8 mouse cellular contexts compared by ENCODE assay signal in genomic region chr1:90602759-90603560, GRCm38 (mm10). TPM values are rescaled to one million over a fixed set of nuclear protein-coding genes. Genes with fewer than 3 reads are reported as not detected.
DNase-seq lines count a peak whose midpoint lies in the region; ATAC-seq and TF ChIP-seq lines count a peak whose summit lies in the region.

TSS of gene Cops8 (plus strand) at chr1:90602981.

- POLR2A ChIA-PET in Patski (lab: Charles Lee) = interaction anchor here (1.0 kb wide), 1 partner anchor 14 kb away, joined by 3 read pairs; no protein-coding TSS in a partner anchor

- H3K9me3 ChIP-seq in hindbrain, embryonic 13.5 days = no peaks in the 10 kb centered on the region

- 5% methylated on average over 48 of the region's 48 CpGs for WGBS in hindbrain, embryonic 13.5 days

- peak within 1 kb of the TSS; percentile 84 for H3K27ac ChIP-seq in hindbrain, embryonic 13.5 days

- in situ Hi-C loops in Patski (cut with MboI; ENCODE audit: low pct_unique_long_range_greater_than_20kb) = no loop called here

- H3K36me3 ChIP-seq in hindbrain, embryonic 13.5 days = peaks cover 27% of the 10 kb centered on the region

- peak within 1 kb of the TSS; percentile 75 for H3K4me3 ChIP-seq in hindbrain, embryonic 13.5 days

- peak within 1 kb of the TSS; percentile 88 for H3K9ac ChIP-seq in hindbrain, embryonic 13.5 days

- H3K4me2 ChIP-seq in hindbrain, embryonic 13.5 days = peak within 1 kb of the TSS; percentile 82

- H3K27me3 ChIP-seq in Patski = no peaks in the 10 kb centered on the region
- H3K27me3 ChIP-seq in hindbrain, embryonic 13.5 days = peaks cover 14% of the 10 kb centered on the region

- TF ChIP-seq CTCF in Patski (IDR thresholded peaks at IDR 0.05) = no peak

- peak; percentile 79 for ATAC-seq in Patski
- peak; percentile 99 for ATAC-seq in hindbrain, embryonic 13.5 days (ENCODE audit: low FRiP score)

- CTCF ChIA-PET in Patski (lab: Charles Lee) = interaction anchor here (1.3 to 1.4 kb wide), 2 partner anchors 10 kb away, joined by 3 to 4 read pairs; no protein-coding TSS in a partner anchor

- DNase-seq in Patski (ENCODE audit: low read depth, low spot score) = peak; percentile 84
- peak; percentile 98 to 99 for DNase-seq in cerebellum, postnatal 14 days
- peak; percentile 94 to 97 for DNase-seq in frontal cortex, postnatal 14 days (ENCODE audit: low spot score in 2 of 2)
- DNase-seq in layer of hippocampus, postnatal 25 days (ENCODE audit: extremely low spot score in 1 of 2, low spot score in 1 of 2) = peak; percentile 97 to 98
- DNase-seq in lung, postnatal 25 days (ENCODE audit: low spot score) = peak; percentile 97
- peak; percentile 97 for DNase-seq in retina, embryonic 14.5 days (ENCODE audit: low spot score)
- DNase-seq in thymus, postnatal 4 days = peak; percentile 97

- H3K4me1 ChIP-seq in hindbrain, embryonic 13.5 days (replicated peaks) = peaks cover 16% of the 10 kb centered on the region

RNA-seq across cellular contexts. Expression of gene Cops8, which starts in this region (rescaled TPM):
- polyA plus RNA-seq in Patski (2021) = 134 TPM
- polyA plus RNA-seq in hindbrain, embryonic 13.5 days (2015; fragmentation: Nextera tagmentation; extraction: Ambion mirVana) = 164 and 178 TPM in 2 replicates
- total RNA-seq in layer of hippocampus, postnatal 25 days (2021) = 100 to 1,000 TPM; 105 to 112 TPM

Comparison
In these comparisons a context has a peak if more than half of its experiments do, and no peak if none do; other contexts are left out.
1. Peak in every context shown above with its lines: DNase-seq, ATAC-seq, H3K4me3 ChIP-seq and H3K27ac ChIP-seq.